Mouse (Mus musculus) heart, postnatal 14 days (tissue): ENCODE measurements around the gene H2al1c. TPM values are rescaled to one million over a fixed set of nuclear protein-coding genes. Genes with fewer than 3 reads are reported as not detected.
A peak's percentile ranks its signal among the peaks of the same experiment; 100 is the strongest.
"Not testable (repeated sequence)": the region's sequence is repeated elsewhere in the genome, so short reads cannot be mapped to it uniquely, and the experiment has no call there.

Source experiments
- DNase-seq, 2 experiments: peaks; one replicate each; pipeline ENCODE4 v3.0.0; 2021 to 2022
- intact Hi-C: fragments of 180-260 bp; cut with DNase I; formaldehyde crosslinking; loops from one replicate; pipeline ENCODE4 v1.15.1; 2025
- long read RNA-seq, 2 experiments: library from polyadenylated mRNA; stranded (forward); transcript quantifications; one replicate each; pipeline ENCODE4 v2.0.0; 2021
- total RNA-seq, 2 experiments: library from RNA; stranded (reverse); gene quantifications; 2 replicates each; pipeline ENCODE4 v1.2.3; 2021

H2al1c gene
- not detected for total RNA-seq
- long read RNA-seq, experiment 1 = 0 reads
- long read RNA-seq, experiment 2 = 0 reads

DNA sequence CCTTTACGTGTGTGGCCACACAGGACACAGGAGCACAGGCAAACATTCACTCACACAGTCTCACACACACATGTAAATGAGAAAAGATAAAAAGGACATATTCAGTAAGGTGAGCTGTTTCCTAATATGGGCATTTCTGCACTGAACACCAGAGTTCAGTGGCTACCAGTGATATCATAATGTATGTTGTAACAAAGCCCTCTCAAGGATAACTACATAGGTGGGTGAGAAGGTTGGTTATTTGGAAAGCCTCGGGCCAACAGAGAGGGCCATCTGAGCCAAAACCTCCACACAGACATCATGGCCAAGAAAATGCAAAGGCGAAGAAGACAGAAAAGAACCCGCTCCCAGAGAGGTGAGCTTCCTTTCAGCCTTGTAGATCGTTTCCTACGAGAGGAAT is at the start of gene H2al1c:
Gene H2al1c (plus strand): TSS at position 301 of the 400 bp plus-strand sequence.
- DNase-seq, intact Hi-C loops: not testable (repeated sequence)

DNA sequence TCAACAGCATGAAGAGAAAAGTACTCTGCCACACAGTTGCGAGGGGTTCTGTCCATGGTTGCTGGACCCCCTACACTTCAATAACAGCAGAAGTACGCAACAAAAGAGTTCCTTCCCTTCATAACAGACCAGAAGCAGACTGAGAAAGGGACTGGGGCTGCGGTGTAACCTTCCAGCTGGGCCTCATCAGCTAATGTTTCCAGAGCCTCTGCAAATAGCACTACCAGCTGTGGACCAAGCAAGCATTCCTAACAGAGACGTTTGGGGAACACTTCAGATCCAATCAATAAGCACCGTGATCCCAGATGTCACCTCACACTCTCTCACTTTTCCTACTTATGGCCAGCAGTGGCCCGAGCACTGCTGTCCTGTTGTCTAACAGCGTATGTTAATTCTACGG is 40.5 kb upstream of the H2al1c start:
- no peak for DNase-seq
- intact Hi-C loops = no loop called here

DNA sequence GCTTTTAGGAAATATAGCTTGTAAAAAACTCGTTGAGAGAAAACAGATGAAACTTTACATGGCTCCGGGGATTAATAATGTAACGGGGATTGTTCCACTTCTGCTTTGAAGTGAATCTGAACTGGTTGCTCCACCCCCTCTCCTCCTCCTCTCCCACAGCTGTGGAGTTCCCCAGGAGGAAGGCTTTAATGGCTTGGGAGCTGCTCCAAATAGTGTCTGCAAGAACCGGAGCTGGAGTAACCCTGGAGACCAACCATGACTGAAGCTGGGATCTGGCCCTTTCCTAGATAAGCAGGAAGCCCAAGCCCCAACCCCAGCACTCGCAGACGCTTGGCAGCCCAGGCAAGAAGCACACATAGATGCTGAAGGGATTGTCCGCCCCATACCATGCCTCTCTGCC is 37.7 kb upstream of the H2al1c start:
- intact Hi-C loops = no loop called here

DNA sequence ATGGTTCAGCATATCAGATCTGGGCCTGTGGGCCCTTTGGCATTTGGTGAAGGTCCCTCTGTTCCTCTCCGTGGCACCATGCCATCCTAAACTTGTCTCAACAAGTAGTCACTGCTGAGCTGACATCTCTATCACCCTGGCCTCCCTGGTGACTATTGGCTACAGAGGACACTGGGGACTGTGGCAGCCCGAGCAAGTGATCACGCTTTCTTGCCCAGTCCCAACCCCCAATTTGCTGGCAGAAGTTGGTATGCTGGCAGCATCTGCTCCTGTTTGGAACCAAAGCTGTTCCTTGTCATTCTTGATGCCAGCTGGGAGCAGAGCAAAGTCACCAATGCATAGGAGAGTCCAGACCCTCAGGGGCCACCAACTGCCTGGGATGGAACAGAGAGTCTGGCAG is 36.4 kb upstream of the H2al1c start:
- DNase-seq = peak; percentile 16 to 32
- intact Hi-C loops = no loop called here

More for the DNA sequence above, 37.7 kb upstream of the H2al1c start:
- peak; percentile 12 to 21 for DNase-seq

DNA sequence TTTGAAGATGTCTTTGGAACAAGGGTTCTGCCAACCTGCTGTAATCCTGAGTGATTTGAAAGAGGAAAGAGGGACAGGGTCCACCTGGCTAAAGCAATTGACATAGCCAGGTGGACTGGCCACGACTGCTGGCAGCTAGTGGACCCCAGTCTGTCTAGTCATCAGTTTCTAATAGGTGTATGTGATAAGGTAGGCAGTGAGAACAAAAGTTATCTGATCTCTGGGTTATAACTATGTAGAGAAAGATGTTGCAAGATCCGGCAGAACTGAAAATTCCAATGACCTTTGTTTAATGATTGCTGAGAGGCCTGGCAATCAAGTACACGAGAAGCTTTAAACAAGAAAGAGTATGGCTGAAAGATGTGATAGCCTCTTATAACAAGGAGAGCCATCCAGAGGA is 32.3 kb upstream of the H2al1c start:
- intact Hi-C loops = no loop called here
- DNase-seq = no peak

DNA sequence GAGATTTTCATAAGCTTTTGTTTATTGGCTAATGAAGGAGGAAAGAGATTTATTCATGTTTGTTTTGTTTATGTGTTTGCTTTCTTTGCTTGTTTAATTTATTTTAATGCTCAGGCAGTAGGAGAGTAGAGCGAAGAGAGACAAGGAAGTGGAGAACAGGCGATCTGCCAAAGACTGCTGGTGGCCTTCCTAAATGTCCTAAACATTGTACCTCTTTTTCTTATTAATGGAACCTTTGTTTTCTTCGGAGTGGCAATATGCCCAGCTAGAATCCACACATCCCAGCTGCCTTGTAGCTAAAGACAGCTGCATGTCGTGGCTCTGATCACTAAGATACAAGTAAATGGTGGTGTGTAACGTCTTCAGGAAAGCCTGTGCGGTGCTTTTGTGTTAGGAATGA is 28.4 kb upstream of the H2al1c start:
- no peak for DNase-seq
- intact Hi-C loops = no loop called here

DNA sequence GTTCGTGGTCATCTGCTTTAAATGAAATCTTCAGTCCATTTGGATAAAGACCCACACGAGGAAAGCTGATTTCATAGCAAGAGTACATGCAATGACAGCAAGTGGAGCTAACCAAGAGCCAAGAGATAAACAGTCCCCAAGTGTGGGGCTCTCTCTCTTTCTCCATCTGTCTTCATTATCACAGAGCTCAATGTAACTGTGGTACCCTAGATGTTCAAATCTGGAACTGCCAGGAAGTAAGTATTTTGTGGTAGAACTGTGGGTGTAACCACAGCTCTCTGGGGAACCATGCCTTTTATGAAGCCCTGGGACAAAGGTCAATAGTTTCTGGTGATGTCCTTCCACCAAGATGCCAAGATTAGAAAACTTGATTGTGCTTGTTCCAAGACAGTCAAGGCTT is 24.7 kb upstream of the H2al1c start:
- DNase-seq = no peak
- intact Hi-C loops = no loop called here

DNA sequence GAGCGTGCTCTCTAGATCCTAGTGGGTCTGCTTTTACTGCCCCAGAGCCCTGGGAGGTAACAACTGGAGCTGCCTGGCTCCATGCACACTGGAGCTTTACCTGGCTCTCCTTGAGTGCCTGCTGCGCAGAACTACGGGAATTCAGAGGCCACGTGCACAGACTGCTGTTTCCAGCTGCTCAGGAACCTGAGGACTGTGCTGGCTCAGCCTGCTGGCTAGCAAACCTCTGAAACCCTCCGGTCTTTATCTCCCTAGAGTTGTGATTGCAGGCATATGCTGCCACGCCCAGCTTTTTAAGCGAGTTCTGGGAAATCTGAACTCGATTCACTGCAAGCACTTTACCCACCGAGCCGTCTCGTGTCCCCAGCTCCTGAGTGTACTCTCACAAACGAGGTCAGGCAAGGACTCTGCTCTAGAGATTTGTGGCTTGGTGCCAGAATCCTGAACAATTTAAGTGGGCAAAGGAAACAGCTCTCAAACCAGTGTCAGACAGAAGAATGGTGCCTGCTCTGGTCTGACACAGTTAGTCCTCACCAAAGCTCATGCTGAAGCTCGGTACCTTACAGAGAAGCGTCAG is 17.1 kb upstream of the H2al1c start:
- intact Hi-C loops = no loop called here
- DNase-seq = peak; percentile 3 to 42

DNA sequence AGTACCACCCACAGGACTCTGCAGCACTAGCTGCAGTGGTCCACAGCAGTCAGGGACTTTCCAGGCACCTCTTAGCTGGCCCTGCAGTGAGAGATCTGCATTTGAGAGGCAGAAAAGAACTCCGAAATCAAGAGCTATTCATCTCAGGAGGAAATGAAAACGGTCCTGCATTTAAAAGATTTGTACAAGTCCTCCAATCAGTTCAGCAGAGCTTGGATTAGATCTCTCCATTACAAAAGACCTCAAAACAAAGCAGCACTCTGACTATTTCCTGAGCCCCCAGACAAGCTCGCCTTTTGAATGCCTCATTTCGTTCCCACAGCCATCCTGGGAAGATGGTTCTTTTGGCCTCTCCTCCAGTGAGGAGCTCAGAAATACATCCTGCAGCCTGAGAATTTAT is 16.2 kb upstream of the H2al1c start:
- intact Hi-C loops = no loop called here
- DNase-seq = no peak

DNA sequence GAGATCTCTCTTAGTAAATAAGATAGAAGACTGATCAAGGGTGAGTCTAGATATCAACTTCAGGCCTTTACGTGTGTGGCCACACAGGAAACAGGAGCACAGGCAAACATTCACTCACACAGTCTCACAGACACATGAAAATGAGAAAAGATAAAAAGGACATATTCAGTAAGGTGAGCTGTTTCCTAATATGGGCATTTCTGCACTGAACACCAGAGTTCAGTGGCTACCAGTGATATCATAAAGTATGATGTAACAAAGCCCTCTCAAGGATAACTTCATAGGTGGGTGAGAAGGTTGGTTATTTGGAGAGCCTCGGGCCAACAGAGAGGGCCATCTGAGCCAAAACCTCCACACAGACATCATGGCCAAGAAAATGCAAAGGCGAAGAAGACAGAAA is 6.5 kb upstream of the H2al1c start, which contains the start of gene H2al1a:
Gene H2al1a (plus strand): TSS at position 301 of the 400 bp plus-strand sequence.
- DNase-seq, intact Hi-C loops: not testable (repeated sequence)

DNA sequence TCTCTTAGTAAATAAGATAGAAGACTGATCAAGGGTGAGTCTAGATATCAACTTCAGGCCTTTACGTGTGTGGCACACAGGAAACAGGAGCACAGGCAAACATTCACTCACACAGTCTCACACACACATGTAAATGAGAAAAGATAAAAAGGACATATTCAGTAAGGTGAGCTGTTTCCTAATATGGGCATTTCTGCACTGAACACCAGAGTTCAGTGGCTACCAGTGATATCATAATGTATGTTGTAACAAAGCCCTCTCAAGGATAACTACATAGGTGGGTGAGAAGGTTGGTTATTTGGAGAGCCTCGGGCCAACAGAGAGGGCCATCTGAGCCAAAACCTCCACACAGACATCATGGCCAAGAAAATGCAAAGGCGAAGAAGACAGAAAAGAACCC is 3.3 kb upstream of the H2al1c start, which contains the start of gene H2al1b:
Gene H2al1b (plus strand): TSS at position 301 of the 400 bp plus-strand sequence.
- intact Hi-C loops, DNase-seq: not testable (repeated sequence)

DNA sequence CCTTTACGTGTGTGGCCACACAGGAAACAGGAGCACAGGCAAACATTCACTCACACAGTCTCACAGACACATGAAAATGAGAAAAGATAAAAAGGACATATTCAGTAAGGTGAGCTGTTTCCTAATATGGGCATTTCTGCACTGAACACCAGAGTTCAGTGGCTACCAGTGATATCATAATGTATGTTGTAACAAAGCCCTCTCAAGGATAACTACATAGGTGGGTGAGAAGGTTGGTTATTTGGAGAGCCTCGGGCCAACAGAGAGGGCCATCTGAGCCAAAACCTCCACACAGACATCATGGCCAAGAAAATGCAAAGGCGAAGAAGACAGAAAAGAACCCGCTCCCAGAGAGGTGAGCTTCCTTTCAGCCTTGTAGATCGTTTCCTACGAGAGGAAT is 3.1 kb downstream of the H2al1c start, which contains the start of gene H2al1d:
Gene H2al1d (plus strand): TSS at position 301 of the 400 bp plus-strand sequence.
- DNase-seq, intact Hi-C loops: not testable (repeated sequence)

DNA sequence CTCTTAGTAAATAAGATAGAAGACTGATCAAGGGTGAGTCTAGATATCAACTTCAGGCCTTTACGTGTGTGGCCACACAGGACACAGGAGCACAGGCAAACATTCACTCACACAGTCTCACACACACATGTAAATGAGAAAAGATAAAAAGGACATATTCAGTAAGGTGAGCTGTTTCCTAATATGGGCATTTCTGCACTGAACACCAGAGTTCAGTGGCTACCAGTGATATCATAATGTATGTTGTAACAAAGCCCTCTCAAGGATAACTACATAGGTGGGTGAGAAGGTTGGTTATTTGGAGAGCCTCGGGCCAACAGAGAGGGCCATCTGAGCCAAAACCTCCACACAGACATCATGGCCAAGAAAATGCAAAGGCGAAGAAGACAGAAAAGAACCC is 6.2 kb downstream of the H2al1c start, which contains the start of gene H2al1e:
Gene H2al1e (plus strand): TSS at position 301 of the 400 bp plus-strand sequence.
- DNase-seq, intact Hi-C loops: not testable (repeated sequence)

DNA sequence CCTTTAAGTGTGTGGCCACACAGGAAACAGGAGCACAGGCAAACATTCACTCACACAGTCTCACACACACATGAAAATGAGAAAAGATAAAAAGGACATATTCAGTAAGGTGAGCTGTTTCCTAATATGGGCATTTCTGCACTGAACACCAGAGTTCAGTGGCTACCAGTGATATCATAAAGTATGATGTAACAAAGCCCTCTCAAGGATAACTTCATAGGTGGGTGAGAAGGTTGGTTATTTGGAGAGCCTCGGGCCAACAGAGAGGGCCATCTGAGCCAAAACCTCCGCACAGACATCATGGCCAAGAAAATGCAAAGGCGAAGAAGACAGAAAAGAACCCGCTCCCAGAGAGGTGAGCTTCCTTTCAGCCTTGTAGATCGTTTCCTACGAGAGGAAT is 9.4 kb downstream of the H2al1c start, which contains the start of gene H2al1f:
Gene H2al1f (plus strand): TSS at position 301 of the 400 bp plus-strand sequence.
- DNase-seq, intact Hi-C loops: not testable (repeated sequence)

DNA sequence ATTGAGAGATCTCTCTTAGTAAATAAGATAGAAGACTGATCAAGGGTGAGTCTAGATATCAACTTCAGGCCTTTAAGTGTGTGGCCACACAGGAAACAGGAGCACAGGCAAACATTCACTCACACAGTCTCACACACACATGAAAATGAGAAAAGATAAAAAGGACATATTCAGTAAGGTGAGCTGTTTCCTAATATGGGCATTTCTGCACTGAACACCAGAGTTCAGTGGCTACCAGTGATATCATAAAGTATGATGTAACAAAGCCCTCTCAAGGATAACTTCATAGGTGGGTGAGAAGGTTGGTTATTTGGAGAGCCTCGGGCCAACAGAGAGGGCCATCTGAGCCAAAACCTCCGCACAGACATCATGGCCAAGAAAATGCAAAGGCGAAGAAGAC is 12.5 kb downstream of the H2al1c start, which contains the start of gene H2al1g:
Gene H2al1g (plus strand): TSS at position 301 of the 400 bp plus-strand sequence.
- intact Hi-C loops, DNase-seq: not testable (repeated sequence)

DNA sequence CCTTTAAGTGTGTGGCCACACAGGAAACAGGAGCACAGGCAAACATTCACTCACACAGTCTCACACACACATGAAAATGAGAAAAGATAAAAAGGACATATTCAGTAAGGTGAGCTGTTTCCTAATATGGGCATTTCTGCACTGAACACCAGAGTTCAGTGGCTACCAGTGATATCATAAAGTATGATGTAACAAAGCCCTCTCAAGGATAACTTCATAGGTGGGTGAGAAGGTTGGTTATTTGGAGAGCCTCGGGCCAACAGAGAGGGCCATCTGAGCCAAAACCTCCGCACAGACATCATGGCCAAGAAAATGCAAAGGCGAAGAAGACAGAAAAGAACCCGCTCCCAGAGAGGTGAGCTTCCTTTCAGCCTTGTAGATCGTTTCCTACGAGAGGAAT is 15.7 kb downstream of the H2al1c start, which contains the start of gene H2al1h:
Gene H2al1h (plus strand): TSS at position 301 of the 400 bp plus-strand sequence.
- intact Hi-C loops = not testable (repeated sequence)

DNA sequence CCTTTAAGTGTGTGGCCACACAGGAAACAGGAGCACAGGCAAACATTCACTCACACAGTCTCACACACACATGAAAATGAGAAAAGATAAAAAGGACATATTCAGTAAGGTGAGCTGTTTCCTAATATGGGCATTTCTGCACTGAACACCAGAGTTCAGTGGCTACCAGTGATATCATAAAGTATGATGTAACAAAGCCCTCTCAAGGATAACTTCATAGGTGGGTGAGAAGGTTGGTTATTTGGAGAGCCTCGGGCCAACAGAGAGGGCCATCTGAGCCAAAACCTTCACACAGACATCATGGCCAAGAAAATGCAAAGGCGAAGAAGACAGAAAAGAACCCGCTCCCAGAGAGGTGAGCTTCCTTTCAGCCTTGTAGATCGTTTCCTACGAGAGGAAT is 18.9 kb downstream of the H2al1c start, which contains the start of gene H2al1i:
Gene H2al1i (plus strand): TSS at position 301 of the 400 bp plus-strand sequence.
- intact Hi-C loops, DNase-seq: not testable (repeated sequence)

More for the DNA sequence above, 15.7 kb downstream of the H2al1c start, which contains the start of gene H2al1h:
- DNase-seq = not testable (repeated sequence)

DNA sequence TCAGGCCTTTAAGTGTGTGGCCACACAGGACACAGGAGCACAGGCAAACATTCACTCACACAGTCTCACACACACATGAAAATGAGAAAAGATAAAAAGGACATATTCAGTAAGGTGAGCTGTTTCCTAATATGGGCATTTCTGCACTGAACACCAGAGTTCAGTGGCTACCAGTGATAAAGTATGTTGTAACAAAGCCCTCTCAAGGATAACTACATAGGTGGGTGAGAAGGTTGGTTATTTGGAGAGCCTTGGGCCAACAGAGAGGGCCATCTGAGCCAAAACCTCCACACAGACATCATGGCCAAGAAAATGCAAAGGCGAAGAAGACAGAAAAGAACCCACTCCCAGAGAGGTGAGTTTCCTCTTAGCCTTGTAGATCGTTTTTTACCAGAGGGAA is 22.1 kb downstream of the H2al1c start, which contains the start of gene H2al1j:
Gene H2al1j (plus strand): TSS at position 301 of the 400 bp plus-strand sequence.
- intact Hi-C loops, DNase-seq: not testable (repeated sequence)

DNA sequence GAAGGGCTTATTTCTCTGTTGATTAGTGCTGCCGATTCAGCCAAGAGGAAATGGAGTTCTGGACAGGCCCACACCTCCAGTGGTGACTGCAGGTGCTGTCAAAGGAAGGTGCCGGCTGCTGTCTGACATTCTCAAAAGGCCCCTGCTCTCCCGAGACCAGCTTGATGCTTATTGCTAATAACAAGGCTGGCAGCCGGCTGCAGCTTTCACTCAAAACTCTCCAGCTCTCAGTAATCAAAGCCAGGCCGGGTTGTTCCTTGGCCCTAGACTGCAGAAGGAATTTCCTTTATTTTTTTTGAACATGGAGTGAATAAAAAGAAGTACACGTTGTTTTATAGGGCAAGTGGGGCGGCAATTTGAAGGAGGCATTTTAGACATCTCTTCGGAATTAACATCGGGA is 40.3 kb downstream of the H2al1c start:
- intact Hi-C loops = no loop called here
- DNase-seq = peak; percentile 1 to 9

DNA sequence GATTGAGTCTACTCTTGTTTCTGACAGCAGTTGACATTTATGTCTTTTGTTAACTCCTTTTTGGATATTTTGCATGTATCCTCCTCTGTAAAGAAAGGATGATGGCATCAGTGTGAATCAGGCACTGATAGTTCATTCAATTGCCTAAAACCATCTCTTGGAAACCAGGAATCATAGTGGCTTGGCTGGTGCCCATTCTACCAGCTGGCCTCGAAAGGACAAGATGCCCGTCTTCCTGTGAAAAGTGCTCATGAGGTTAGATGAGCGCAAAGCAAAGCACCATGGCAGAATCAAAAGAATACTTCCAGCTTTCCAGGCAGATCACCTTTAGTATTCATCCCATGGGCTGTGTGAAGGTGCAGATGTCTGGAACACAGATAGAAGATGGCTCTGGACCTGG is 41.3 kb downstream of the H2al1c start:
- intact Hi-C loops = no loop called here
- no peak for DNase-seq
